Mouse (Mus musculus) megakaryocyte, embryonic 14.5 days (primary cell): Measurements from ENCODE around the gene BC055324. TPM values are rescaled to one million over a fixed set of nuclear protein-coding genes. Genes with fewer than 3 reads are reported as not detected.

Source experiments
- H3K27me3 ChIP-seq: replicated peaks from 2 replicates; pipeline ENCODE3; 2012; ENCODE audit warnings: inconsistent platforms
- H3K36me3 ChIP-seq: replicated peaks from 2 replicates; pipeline ENCODE3; 2012; ENCODE audit warnings: low read length, inconsistent platforms, mixed read lengths
- H3K4me1 ChIP-seq: 2 replicates; pipeline ENCODE4 v1.6.1; 2012; ENCODE audit warnings: inconsistent platforms
- H3K4me3 ChIP-seq: replicated peaks from 2 replicates; pipeline ENCODE3; 2012; ENCODE audit warnings: moderate library complexity, mild to moderate bottlenecking, inconsistent platforms
- H3K9me3 ChIP-seq: 2 replicates; pipeline ENCODE4 v1.6.1; 2012; ENCODE audit warnings: inconsistent platforms
- FLI1 ChIP-seq: IDR thresholded peaks from 2 replicates; pipeline ENCODE4 v1.6.1; 2012; ENCODE audit warnings: low read length, inconsistent platforms, mixed read lengths
- GATA1 ChIP-seq: IDR thresholded peaks from 3 replicates; pipeline ENCODE4 v1.6.1; 2012; ENCODE audit warnings: mixed read lengths, low read length, inconsistent platforms, borderline replicate concordance
- polyA plus RNA-seq: library from polyadenylated mRNA; stranded (reverse); fragments of >175 nt; gene quantifications from 2 replicates; pipeline ENCODE4 v1.2.3, GENCODE M21; 2012; ENCODE audit warnings: low replicate concordance; ENCODE audit not compliant: insufficient read depth

The BC055324 gene
- polyA plus RNA-seq, 1 experiment, result 0.44 TPM

DNA sequence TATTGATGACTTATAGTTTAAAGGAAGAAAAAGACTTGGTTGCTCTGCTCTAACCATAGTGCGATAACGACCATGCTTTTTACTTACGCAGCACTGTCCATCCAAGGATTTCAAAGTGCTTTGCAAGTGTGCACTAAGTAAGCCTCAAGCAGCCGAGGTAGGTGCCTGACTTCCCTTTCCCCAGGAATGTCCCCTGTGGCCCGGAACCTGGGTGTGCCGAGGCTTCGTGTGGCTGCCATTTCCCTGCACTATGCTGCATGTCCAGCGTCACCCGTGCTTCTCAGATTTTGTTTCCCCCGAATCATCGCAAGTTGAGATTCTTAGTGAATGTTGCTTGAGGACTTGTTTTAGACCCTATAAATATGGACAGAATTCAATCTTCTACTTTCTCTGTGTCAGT lies 82.6 kb downstream of the BC055324 start:
- no peak overlapping the region for H3K4me3 ChIP-seq
- H3K4me1 ChIP-seq, result no peaks in the 10 kb centered on the region
- TF ChIP-seq FLI1 (no peak), GATA1 (no peak)
- no peaks in the 10 kb centered on the region for H3K27me3 ChIP-seq
- H3K36me3 ChIP-seq, result no peaks in the 10 kb centered on the region
- no peaks in the 10 kb centered on the region for H3K9me3 ChIP-seq

GRCm38 (mm10) chr1:163910785-163911184 lies 83.8 kb downstream of the BC055324 start:
- Histone ChIP-seq H3K9me3 (no peaks in the 10 kb centered on the region), H3K27me3 (no peaks in the 10 kb centered on the region)

GRCm38 (mm10) chr1:163910343-163910742 lies 84.3 kb downstream of the BC055324 start:
- Histone ChIP-seq H3K4me3 (no peak overlapping the region), H3K27me3 (no peaks in the 10 kb centered on the region), H3K36me3 (no peaks in the 10 kb centered on the region), H3K9me3 (no peaks in the 10 kb centered on the region), H3K4me1 (no peaks in the 10 kb centered on the region)
- TF ChIP-seq GATA1 (no peak), FLI1 (no peak)

More at GRCm38 (mm10) chr1:163910785-163911184, 83.8 kb downstream of the BC055324 start:
- TF ChIP-seq GATA1 (no peak), FLI1 (no peak)
- no peaks in the 10 kb centered on the region for H3K36me3 ChIP-seq
- H3K4me1 ChIP-seq, result no peaks in the 10 kb centered on the region
- H3K4me3 ChIP-seq, result no peak overlapping the region

DNA sequence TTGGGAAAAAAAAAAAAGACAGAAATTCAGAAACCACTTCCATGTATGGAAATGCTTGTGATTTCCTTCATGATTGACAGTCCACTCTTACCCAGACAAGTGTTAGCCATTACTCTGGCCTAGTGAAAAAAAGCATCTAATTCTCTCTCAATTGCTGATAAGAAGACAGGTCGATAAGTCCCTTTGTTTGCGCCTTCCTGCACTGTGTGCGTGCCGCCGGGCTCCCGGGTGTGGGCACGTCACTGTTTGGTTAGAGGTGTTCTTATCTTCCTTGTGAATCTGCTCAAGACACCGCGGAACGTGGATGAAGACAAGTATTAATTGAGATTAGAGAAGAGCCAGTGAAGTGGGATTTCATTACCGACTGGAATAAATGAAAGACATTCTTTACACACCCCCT lies 86.2 kb downstream of the BC055324 start:
- H3K36me3 ChIP-seq, result no peaks in the 10 kb centered on the region
- no peaks in the 10 kb centered on the region for H3K27me3 ChIP-seq
- TF ChIP-seq GATA1, result no peak
- TF ChIP-seq FLI1, result no peak
- H3K4me3 ChIP-seq, result no peak overlapping the region
- no peaks in the 10 kb centered on the region for H3K9me3 ChIP-seq
- no peaks in the 10 kb centered on the region for H3K4me1 ChIP-seq

GRCm38 (mm10) chr1:163907007-163907811 lies 87.4 kb downstream of the BC055324 start:
- H3K27me3 ChIP-seq, result no peaks in the 10 kb centered on the region
- no peaks in the 10 kb centered on the region for H3K9me3 ChIP-seq
- TF ChIP-seq GATA1, result no peak
- TF ChIP-seq FLI1, result no peak
- no peaks in the 10 kb centered on the region for H3K36me3 ChIP-seq
- no peak overlapping the region for H3K4me3 ChIP-seq
- H3K4me1 ChIP-seq, result no peaks in the 10 kb centered on the region

- peaks cover 3% of the 10 kb centered on the region; the same call in 1 of the 2 replicates for H3K4me1 ChIP-seq
- no peaks in the 10 kb centered on the region for H3K9me3 ChIP-seq
- H3K36me3 ChIP-seq, result no peaks in the 10 kb centered on the region
- H3K27me3 ChIP-seq, result no peaks in the 10 kb centered on the region
- no peak for TF ChIP-seq GATA1
- TF ChIP-seq FLI1, result no peak
- H3K4me3 ChIP-seq, result no peak overlapping the region
Observed at GRCm38 (mm10) chr1:163903411-163903810, 91.2 kb downstream of the BC055324 start.

- Histone ChIP-seq H3K9me3 (no peaks in the 10 kb centered on the region), H3K27me3 (no peaks in the 10 kb centered on the region), H3K4me3 (no peak overlapping the region), H3K36me3 (no peaks in the 10 kb centered on the region), H3K4me1 (peaks cover 7% of the 10 kb centered on the region; the same call in 1 of the 2 replicates)
- TF ChIP-seq GATA1, result no peak
Observed at GRCm38 (mm10) chr1:163900168-163900567, 94.4 kb downstream of the BC055324 start.

- Histone ChIP-seq H3K4me1 (peaks cover 7% of the 10 kb centered on the region; the same call in 1 of the 2 replicates), H3K36me3 (no peaks in the 10 kb centered on the region), H3K9me3 (no peaks in the 10 kb centered on the region), H3K27me3 (no peaks in the 10 kb centered on the region), H3K4me3 (no peak overlapping the region)
- TF ChIP-seq FLI1, result no peak
- no peak for TF ChIP-seq GATA1
Observed at GRCm38 (mm10) chr1:163899575-163899974, 95.0 kb downstream of the BC055324 start.

- TF ChIP-seq GATA1 (no peak), FLI1 (no peak)
Observed at GRCm38 (mm10) chr1:163898291-163898764, 96.3 kb downstream of the BC055324 start.

More at GRCm38 (mm10) chr1:163898291-163898764, 96.3 kb downstream of the BC055324 start:
- no peaks in the 10 kb centered on the region for H3K36me3 ChIP-seq
- no peaks in the 10 kb centered on the region for H3K27me3 ChIP-seq
- no peaks in the 10 kb centered on the region for H3K9me3 ChIP-seq
- no peak overlapping the region for H3K4me3 ChIP-seq
- H3K4me1 ChIP-seq, result peaks cover 7% of the 10 kb centered on the region; the same call in 1 of the 2 replicates

Other genes starting within 250 kb of the BC055324 start
- 1.5 TPM in 1 of 2 replicates, not detected in the other for gene Kifap3, start 215.2 kb downstream of the BC055324 start, polyA plus RNA-seq
- 1.5 and 3.5 TPM in 2 replicates for gene Scyl3, start 65.7 kb downstream of the BC055324 start, polyA plus RNA-seq
- gene Mettl18, start 93 bp upstream of the BC055324 start, polyA plus RNA-seq, result 0.41 TPM in 1 of 2 replicates, not detected in the other
- gene Sele, start 53.4 kb upstream of the BC055324 start, polyA plus RNA-seq, result not detected in 2 replicates
- gene Sell, start 67.2 kb upstream of the BC055324 start, polyA plus RNA-seq, result 1.9 TPM in 1 of 2 replicates, not detected in the other
- gene Selp, start 120.5 kb upstream of the BC055324 start, polyA plus RNA-seq, result 197 and 302 TPM in 2 replicates
- 2.2 and 15.1 TPM in 2 replicates for gene F5, start 157.0 kb upstream of the BC055324 start, polyA plus RNA-seq